Mouse (Mus musculus) liver, postnatal 0 days (tissue): ENCODE data around the gene Hmga1.

Experiments
- CTCF ChIP-seq: sonication (generic); IDR thresholded peaks from 2 replicates; pipeline ENCODE4 v1.5.1; 2016; ENCODE audit warnings: antibody characterized with exemption, low read depth
- EP300 ChIP-seq: IDR thresholded peaks from 2 replicates; pipeline ENCODE4 v1.6.1; 2016; ENCODE audit warnings: antibody characterized with exemption, low read depth, mild to moderate bottlenecking

GRCm38 (mm10) chr17:27513916-27514762, 42.2 kb upstream of the Hmga1 start:
- TF ChIP-seq CTCF = peak; percentile 33; the same call in 1 of the 2 replicates
- no peak for TF ChIP-seq EP300
